Mouse (Mus musculus) forebrain, embryonic 16.5 days (tissue): ENCODE measurements at regions not wholly inside any gene's neighbourhood (a gene's known extent, or its start where the extent isn't known, plus 50 kb on each side); places are given as distances from the start of the nearest gene placed in this dataset.

Source experiments
- ATAC-seq: fragments of 200-750 bp; cut with Nextera tagmentation; 2 replicates; pipeline ENCODE4 v1.8.0; 2017; ENCODE audit warnings: mild to moderate bottlenecking, moderate library complexity
- H3K27ac ChIP-seq: fragments of 300-500 bp; sonication (generic); 2 replicates; pipeline ENCODE4 v1.5.1; 2014; ENCODE audit warnings: low read length, control low read depth
- H3K27me3 ChIP-seq: fragments of 300-500 bp; sonication (generic); replicated peaks from 2 replicates; pipeline ENCODE4 v1.6.1; 2014; ENCODE audit warnings: low read length; ENCODE audit not compliant: control insufficient read depth, insufficient read depth
- H3K36me3 ChIP-seq: fragments of 300-500 bp; sonication (generic); 2 replicates; pipeline ENCODE4 v1.6.1; 2014; ENCODE audit not compliant: control insufficient read depth, insufficient read depth
- H3K4me1 ChIP-seq: fragments of 300-500 bp; sonication (generic); replicated peaks from 2 replicates; pipeline ENCODE4 v1.6.1; 2014; ENCODE audit warnings: low read length; ENCODE audit not compliant: control insufficient read depth, insufficient read depth
- H3K4me2 ChIP-seq: fragments of 300-500 bp; sonication (generic); 2 replicates; pipeline ENCODE4 v1.6.1; 2014; ENCODE audit warnings: mild to moderate bottlenecking, low read length, control low read depth
- H3K4me3 ChIP-seq: fragments of 300-500 bp; sonication (generic); replicated peaks from 2 replicates; pipeline ENCODE4 v1.5.1; 2014; ENCODE audit warnings: mild to moderate bottlenecking, low read length, control low read depth
- H3K9ac ChIP-seq: fragments of 300-500 bp; sonication (generic); replicated peaks from 2 replicates; pipeline ENCODE4 v1.6.1; 2014; ENCODE audit warnings: low read depth, low read length, control low read depth
- H3K9me3 ChIP-seq: fragments of 300-500 bp; sonication (generic); 2 replicates; pipeline ENCODE4 v1.6.1; 2016; ENCODE audit warnings: low read length; ENCODE audit not compliant: control insufficient read depth
- WGBS: fragments of 180-500 bp; shearing (Covaris S2); extraction: QIAGEN DNeasy Blood & Tissue Kit; methylation state at CpG from one replicate; pipeline ENCODE4 v1.1.7; 2014; 5-methylcytosine and 5-hydroxymethylcytosine counted together

DNA sequence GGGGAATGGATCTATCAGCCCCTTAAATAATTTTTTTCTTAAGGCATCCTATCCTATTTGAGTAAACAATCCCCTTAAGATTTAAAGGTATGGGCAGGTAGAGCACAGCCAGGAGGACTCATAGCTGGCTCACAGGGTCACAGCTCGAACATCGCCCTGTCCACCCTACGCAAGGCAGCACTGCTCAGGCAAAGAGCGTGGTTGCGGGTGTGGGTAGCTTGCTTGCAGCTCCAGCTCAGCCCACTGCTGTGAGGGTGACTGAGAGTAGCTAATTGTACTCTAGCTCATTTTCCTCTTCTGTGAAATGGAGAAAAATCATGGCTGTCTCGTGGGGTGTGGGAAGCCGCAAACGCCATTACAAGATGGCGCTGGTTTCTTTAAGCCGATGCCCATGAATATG, 350.1 kb upstream of the Jmjd1c start:
- H3K9ac ChIP-seq = no peak overlapping the region
- no peaks in the 10 kb centered on the region for H3K9me3 ChIP-seq
- H3K4me3 ChIP-seq = no peak overlapping the region
- no peak overlapping the region for H3K4me2 ChIP-seq
- H3K36me3 ChIP-seq = no peaks in the 10 kb centered on the region
- 96% methylated on average over 10 of the region's 10 CpGs for WGBS
- no peaks in the 10 kb centered on the region for H3K27me3 ChIP-seq
- ATAC-seq = no peak
- H3K27ac ChIP-seq = no peak overlapping the region
- 0 out of 2 replicates have a peak, but pooled peaks cover 5% of the 10 kb centered on the region for H3K4me1 ChIP-seq

DNA sequence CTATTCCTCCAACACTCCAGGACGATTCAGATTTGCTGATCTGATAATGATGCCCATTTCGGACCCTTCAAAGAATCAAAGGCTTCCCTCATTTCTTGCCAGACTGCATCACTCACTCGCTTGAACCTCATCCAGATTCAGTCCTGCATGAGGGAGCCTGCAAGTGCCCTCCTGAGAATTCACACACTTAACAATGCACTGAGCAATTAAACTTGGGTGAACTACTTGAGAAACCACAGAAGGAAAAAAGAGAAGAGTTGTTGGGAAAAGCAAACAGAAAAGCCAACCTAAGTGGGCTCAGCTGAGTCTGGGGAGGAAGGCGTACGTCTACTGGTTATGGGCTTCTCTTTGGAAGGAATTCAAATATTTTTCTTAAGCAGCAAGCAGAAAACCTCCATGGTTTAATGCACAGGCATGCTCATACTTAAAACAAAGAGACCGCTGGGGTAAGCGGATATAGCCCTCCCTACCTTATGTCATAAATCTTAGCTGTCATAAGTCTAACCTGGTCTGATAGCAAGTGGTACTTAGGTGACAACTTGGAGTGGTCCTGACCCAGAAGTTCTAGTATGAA, 343.6 kb upstream of the Jmjd1c start:
- WGBS = 77% methylated on average over 7 of the region's 7 CpGs
- H3K27me3 ChIP-seq = no peaks in the 10 kb centered on the region
- no peaks in the 10 kb centered on the region for H3K4me1 ChIP-seq
- H3K4me3 ChIP-seq = no peak overlapping the region
- H3K4me2 ChIP-seq = no peak overlapping the region
- ATAC-seq = no peak
- no peaks in the 10 kb centered on the region for H3K9me3 ChIP-seq
- H3K9ac ChIP-seq = no peak overlapping the region
- no peaks in the 10 kb centered on the region for H3K36me3 ChIP-seq
- H3K27ac ChIP-seq = no peak overlapping the region

DNA sequence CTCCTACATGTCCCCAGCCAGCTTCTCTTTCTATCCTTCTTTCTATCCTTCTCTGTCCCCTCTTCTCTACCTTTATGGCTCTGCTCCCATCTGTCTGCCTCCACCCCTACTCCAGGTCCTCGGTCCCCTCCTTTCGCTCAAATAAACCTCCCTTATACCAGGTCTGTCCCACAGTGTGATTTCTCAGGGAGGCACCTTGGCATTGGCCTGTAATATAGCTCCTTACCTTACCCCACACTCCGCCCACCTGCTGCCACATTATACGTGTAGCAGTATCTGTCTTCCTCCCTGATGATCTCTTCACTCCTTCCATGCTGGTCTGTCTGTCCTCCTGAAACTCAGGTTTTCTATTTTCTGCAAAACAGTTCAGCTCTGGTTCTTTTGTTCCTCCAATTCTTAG, 339.1 kb upstream of the Jmjd1c start:
- WGBS = 88% methylated on average over 4 of the region's 4 CpGs

DNA sequence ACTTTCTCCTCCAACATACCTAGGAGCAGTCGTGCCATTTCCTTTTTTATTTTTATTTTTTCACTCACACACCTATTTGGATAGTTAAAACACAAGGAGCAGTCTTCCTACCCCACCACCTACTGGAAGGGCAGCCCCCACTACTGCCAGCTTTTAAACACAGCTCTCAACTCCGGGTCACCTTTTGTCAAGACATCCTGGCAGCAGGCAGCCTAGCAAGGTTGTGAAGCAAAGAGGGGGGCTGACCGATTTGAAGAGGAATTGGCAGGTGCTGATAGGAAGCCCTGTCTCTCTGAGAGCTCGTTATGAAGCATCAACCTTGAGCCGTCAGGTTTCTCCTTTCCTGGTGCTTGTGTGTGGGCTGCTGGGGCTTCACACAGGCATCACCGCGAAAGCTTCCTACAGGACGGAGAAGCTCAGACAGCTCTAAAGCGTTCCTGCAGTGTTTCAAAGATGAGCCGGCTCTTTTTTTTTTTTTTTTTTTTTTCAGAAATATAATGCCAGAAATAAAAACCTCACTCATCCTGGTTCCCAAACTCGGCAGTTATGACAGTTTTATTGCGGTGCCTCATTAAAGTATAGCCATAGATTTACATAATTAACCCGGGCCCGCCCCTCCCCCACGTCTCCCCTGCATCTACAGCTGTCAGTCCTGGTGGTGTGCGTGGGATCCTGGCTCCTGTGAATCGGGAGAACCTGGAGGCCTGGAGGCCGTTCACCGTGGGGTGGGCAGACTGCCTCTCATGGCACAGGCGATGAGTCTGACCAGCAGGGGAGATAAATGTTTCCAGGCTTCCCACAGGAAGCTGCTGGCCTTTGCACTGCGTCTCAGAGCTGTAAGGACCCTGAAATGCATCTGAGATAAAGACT, 325.5 kb upstream of the Jmjd1c start:
- H3K4me2 ChIP-seq = peak overlapping the region; percentile 37
- 33% methylated on average over 21 of the region's 21 CpGs for WGBS
- peaks cover 3% of the 10 kb centered on the region for H3K4me1 ChIP-seq
- no peak overlapping the region for H3K27ac ChIP-seq
- peaks cover 8% of the 10 kb centered on the region for H3K9me3 ChIP-seq
- peak overlapping the region; percentile 17; the same call in 1 of the 2 replicates for H3K9ac ChIP-seq
- no peaks in the 10 kb centered on the region for H3K36me3 ChIP-seq
- peak overlapping the region; percentile 13 for H3K4me3 ChIP-seq
- H3K27me3 ChIP-seq = no peaks in the 10 kb centered on the region
- peak; percentile 43 for ATAC-seq

More for the DNA sequence above, 339.1 kb upstream of the Jmjd1c start:
- H3K27ac ChIP-seq = no peak overlapping the region
- no peaks in the 10 kb centered on the region for H3K36me3 ChIP-seq
- H3K4me2 ChIP-seq = no peak overlapping the region
- no peak overlapping the region for H3K4me3 ChIP-seq
- H3K27me3 ChIP-seq = no peaks in the 10 kb centered on the region
- H3K9me3 ChIP-seq = no peaks in the 10 kb centered on the region
- H3K9ac ChIP-seq = no peak overlapping the region
- no peaks in the 10 kb centered on the region for H3K4me1 ChIP-seq
- ATAC-seq = no peak

DNA sequence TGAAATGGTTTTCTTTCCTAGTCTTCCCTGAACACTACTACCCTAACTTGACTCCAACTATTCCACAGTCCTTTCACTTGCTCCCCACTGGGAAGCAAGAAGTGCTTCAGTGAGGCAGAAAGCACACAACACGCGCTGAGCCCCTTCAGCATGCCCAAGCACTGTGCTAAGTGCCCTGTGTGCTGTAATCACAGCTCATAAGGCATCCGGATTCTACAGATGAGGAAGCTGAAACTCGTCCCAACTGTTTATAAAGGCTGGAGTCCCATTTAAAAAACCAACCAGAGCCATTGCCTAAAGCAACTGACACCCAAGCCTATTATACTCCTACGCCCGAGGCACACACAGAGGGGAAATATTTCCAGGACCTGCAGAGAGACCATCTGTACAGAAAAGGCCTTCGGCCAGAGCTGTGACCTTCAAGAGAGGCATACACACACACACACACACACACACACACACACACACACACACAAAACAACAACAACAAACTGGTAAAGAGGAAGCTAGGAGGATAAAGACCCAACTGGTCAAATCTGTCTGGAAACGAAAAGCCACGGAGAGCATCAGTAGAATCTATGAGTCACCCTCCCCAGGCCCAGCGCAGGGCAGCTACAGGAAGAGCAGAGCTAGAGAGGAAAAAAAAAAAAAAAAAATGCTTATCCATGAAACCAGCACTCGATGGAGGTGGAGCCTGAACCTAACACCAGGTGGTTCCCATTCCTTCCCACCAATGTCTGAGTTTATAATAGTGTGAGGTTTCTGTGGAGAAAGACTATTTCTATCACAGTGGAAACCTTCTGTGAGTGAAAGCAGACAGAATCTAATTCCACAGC, 315.4 kb upstream of the Jmjd1c start:
- no peak overlapping the region for H3K4me2 ChIP-seq
- no peaks in the 10 kb centered on the region for H3K36me3 ChIP-seq
- H3K9me3 ChIP-seq = no peaks in the 10 kb centered on the region
- H3K4me1 ChIP-seq = no peaks in the 10 kb centered on the region
- H3K9ac ChIP-seq = no peak overlapping the region
- WGBS = 84% methylated on average over 11 of the region's 11 CpGs
- H3K4me3 ChIP-seq = no peak overlapping the region
- no peak for ATAC-seq
- H3K27ac ChIP-seq = no peak overlapping the region
- no peaks in the 10 kb centered on the region for H3K27me3 ChIP-seq

DNA sequence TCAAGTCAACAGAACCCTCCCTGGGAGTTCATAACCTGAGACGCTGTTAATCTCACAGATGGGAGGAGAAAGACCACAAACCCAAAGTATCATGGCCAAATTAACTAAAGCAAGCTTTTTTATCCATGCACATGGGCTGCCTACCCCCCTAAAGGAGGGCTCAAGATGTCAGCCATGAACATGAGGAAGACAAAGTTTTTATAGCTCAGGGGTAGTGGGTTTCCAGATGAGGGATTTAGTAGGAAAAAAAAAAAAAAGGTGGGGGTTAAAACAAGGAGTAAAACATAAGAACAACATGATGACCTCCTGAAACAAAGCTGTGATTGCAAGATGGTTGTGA, 314.8 kb upstream of the Jmjd1c start:
- no peaks in the 10 kb centered on the region for H3K4me1 ChIP-seq
- no peak overlapping the region for H3K4me2 ChIP-seq
- no peaks in the 10 kb centered on the region for H3K9me3 ChIP-seq
- H3K9ac ChIP-seq = no peak overlapping the region
- 81% methylated on average over 1 of the region's 1 CpGs for WGBS
- H3K27ac ChIP-seq = no peak overlapping the region
- no peaks in the 10 kb centered on the region for H3K36me3 ChIP-seq
- H3K27me3 ChIP-seq = no peaks in the 10 kb centered on the region
- H3K4me3 ChIP-seq = no peak overlapping the region
- ATAC-seq = no peak

DNA sequence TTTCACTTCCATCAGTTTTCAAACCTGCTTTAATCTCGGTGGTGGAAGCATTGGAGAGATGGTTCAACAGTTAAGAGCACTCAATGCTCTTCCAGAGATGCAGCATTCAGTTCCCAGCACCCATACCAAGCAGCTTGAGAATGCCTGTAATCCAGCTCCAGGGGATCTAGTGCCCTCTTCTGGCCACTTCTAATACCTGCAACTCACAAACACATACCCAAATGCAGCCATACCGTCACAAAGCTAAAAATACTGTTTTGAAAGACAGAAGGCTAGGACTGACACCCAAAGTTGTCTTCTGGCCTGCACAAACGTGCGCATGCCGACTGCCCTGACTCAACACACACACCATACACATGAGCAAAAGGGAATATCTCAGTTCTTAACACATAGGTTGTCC, 313.9 kb upstream of the Jmjd1c start:
- H3K9ac ChIP-seq = no peak overlapping the region
- H3K36me3 ChIP-seq = no peaks in the 10 kb centered on the region
- WGBS = 96% methylated on average over 5 of the region's 5 CpGs
- H3K4me1 ChIP-seq = no peaks in the 10 kb centered on the region
- H3K27ac ChIP-seq = no peak overlapping the region
- no peak overlapping the region for H3K4me3 ChIP-seq
- H3K27me3 ChIP-seq = no peaks in the 10 kb centered on the region
- no peak for ATAC-seq
- H3K4me2 ChIP-seq = no peak overlapping the region
- no peaks in the 10 kb centered on the region for H3K9me3 ChIP-seq

DNA sequence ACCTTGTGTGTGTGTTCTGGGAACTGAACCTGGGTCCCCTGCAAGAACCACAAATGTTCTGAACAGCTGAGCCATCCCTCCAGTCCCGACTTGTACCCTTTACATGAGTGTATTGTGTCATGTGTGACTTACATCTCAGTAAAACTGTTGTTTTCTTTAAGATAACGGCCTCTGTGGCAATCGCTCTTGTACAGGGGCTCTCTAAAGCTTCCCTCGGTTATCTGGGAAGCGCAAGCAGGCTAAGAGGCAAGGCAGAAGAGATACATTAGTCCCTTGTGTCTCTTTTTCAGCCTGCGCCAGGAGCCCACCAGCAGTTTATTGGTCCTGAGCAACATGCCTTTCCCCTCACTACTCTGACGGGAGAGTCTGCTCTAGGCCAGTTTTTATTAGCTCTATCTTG, 308.1 kb upstream of the Jmjd1c start:
- H3K4me2 ChIP-seq = no peak overlapping the region
- no peaks in the 10 kb centered on the region for H3K9me3 ChIP-seq
- H3K4me3 ChIP-seq = no peak overlapping the region
- no peaks in the 10 kb centered on the region for H3K36me3 ChIP-seq
- no peak overlapping the region for H3K27ac ChIP-seq
- 88% methylated on average over 7 of the region's 7 CpGs for WGBS
- H3K4me1 ChIP-seq = no peaks in the 10 kb centered on the region
- no peaks in the 10 kb centered on the region for H3K27me3 ChIP-seq
- H3K9ac ChIP-seq = no peak overlapping the region
- ATAC-seq = no peak

DNA sequence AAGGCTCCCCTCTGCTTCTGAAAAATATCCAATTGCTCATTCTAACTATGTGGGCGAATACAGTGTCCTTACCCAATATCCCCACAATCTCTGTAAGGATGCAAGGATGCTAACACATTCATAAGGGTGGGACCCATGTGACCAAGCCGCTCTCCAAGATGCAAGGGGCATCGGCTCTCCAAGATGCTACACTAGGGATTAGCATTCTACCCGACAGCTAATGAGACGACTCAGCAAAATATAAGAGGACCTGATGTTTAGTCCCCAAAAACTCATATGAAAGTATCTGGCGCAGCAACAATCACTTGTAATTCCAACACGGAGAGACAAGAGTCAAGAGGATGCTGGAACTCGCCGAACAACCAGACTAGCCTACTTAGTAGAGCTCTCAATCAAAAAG, 299.6 kb upstream of the Jmjd1c start:
- H3K9ac ChIP-seq = no peak overlapping the region

More for the DNA sequence above, 299.6 kb upstream of the Jmjd1c start:
- H3K4me2 ChIP-seq = no peak overlapping the region
- no peaks in the 10 kb centered on the region for H3K36me3 ChIP-seq
- no peak overlapping the region for H3K27ac ChIP-seq
- no peak for ATAC-seq
- H3K4me3 ChIP-seq = no peak overlapping the region
- WGBS = 88% methylated on average over 9 of the region's 9 CpGs
- H3K4me1 ChIP-seq = no peaks in the 10 kb centered on the region
- H3K27me3 ChIP-seq = no peaks in the 10 kb centered on the region
- no peaks in the 10 kb centered on the region for H3K9me3 ChIP-seq
